Mouse (Mus musculus) small intestine, adult 2 months (tissue): ENCODE measurements around the gene Acvr1b. TPM values are rescaled to one million over a fixed set of nuclear protein-coding genes. Genes with fewer than 3 reads are reported as not detected.
A peak's percentile ranks its signal among the peaks of the same experiment; 100 is the strongest.

Experiments used
- H3K27ac ChIP-seq: fragments of 200-500 bp; 2 replicates; pipeline ENCODE4 v1.5.1; 2012; ENCODE audit warnings: low read depth, low read length, control low read depth, inconsistent platforms; ENCODE audit not compliant: insufficient read depth
- H3K27me3 ChIP-seq: fragments of 200-500 bp; 2 replicates; pipeline ENCODE4 v1.6.1; 2012; ENCODE audit warnings: mild to moderate bottlenecking, moderate library complexity, low read length, inconsistent platforms; ENCODE audit not compliant: control insufficient read depth, insufficient read depth
- H3K36me3 ChIP-seq: fragments of 200-500 bp; 2 replicates; pipeline ENCODE4 v1.6.1; 2012; ENCODE audit warnings: mild to moderate bottlenecking, low read length, control low read depth, inconsistent platforms; ENCODE audit not compliant: control insufficient read depth, insufficient read depth
- H3K4me1 ChIP-seq: fragments of 200-500 bp; 2 replicates; pipeline ENCODE4 v1.6.1; 2012; ENCODE audit warnings: low read length, inconsistent platforms, mixed read lengths; ENCODE audit not compliant: control insufficient read depth, insufficient read depth, insufficient read length
- H3K4me3 ChIP-seq: fragments of 200-500 bp; 2 replicates; pipeline ENCODE4 v1.5.1; 2012; ENCODE audit warnings: low read depth, mild to moderate bottlenecking, control low read depth, inconsistent platforms, low read length, moderate library complexity
- CTCF ChIP-seq: fragments of 200-500 bp; IDR thresholded peaks from 2 replicates; pipeline ENCODE4 v1.5.1; 2012; ENCODE audit warnings: low read depth, mild to moderate bottlenecking, control low read depth, inconsistent platforms, low read length, moderate library complexity, mixed read lengths; ENCODE audit not compliant: insufficient replicate concordance, insufficient read length; ENCODE audit errors: extremely low read depth
- POLR2A ChIP-seq: fragments of 200-500 bp; IDR thresholded peaks from 2 replicates; pipeline ENCODE4 v1.6.1; 2012; ENCODE audit warnings: low read depth, mild to moderate bottlenecking, control low read depth, inconsistent platforms, low read length, moderate library complexity
- WGBS: fragments of 180-500 bp; shearing (Covaris S2); methylation state at CpG from one replicate; pipeline ENCODE4 v1.1.7; 2018; 5-methylcytosine and 5-hydroxymethylcytosine counted together
- polyA plus RNA-seq: library from polyadenylated mRNA; depleted of rRNA; stranded (reverse); fragments of >200 nt; gene quantifications from 2 replicates; pipeline ENCODE4 v1.2.3, GENCODE M21; 2012; rRNA removed

Acvr1b gene
- polyA plus RNA-seq, 1 experiment, result 46.0 TPM

GRCm38 (mm10) chr15:101260387-101260786, 86.5 kb downstream of the Acvr1b start:
- H3K4me1 ChIP-seq, result no peaks in the 10 kb centered on the region; the same call in none of the 2 replicates
- WGBS, result 65% methylated on average over 10 of the region's 10 CpGs
- peak overlapping the region; percentile 66 for H3K27ac ChIP-seq
- TF ChIP-seq CTCF (no peak), POLR2A (no peak)
- H3K36me3 ChIP-seq, result no peaks in the 10 kb centered on the region
- H3K27me3 ChIP-seq, result no peaks in the 10 kb centered on the region
- no peak overlapping the region for H3K4me3 ChIP-seq

GRCm38 (mm10) chr15:101260874-101261622, 87.2 kb downstream of the Acvr1b start:
- Histone ChIP-seq H3K4me3 (no peak overlapping the region), H3K36me3 (no peaks in the 10 kb centered on the region), H3K27me3 (no peaks in the 10 kb centered on the region), H3K4me1 (peaks cover 2% of the 10 kb centered on the region), H3K27ac (peak overlapping the region; percentile 66)
- 61% methylated on average over 13 of the region's 13 CpGs for WGBS
- TF ChIP-seq CTCF (no peak), POLR2A (no peak)

GRCm38 (mm10) chr15:101262502-101262901, 88.6 kb downstream of the Acvr1b start:
- Histone ChIP-seq H3K4me1 (peaks cover 5% of the 10 kb centered on the region), H3K27me3 (peaks cover 12% of the 10 kb centered on the region; the same call in 1 of the 2 replicates), H3K4me3 (no peak overlapping the region), H3K36me3 (no peaks in the 10 kb centered on the region), H3K27ac (no peak overlapping the region)
- TF ChIP-seq CTCF (no peak), POLR2A (no peak)
- 58% methylated on average over 5 of the region's 5 CpGs for WGBS

Other genes with a start within 250 kb of the Acvr1b start
- gene Gm47841, start 126.7 kb upstream of the Acvr1b start, polyA plus RNA-seq, result 0.18 TPM in 1 of 2 replicates, not detected in the other
- 2.9 and 7.8 TPM in 2 replicates for gene Fignl2, start 95.5 kb upstream of the Acvr1b start, polyA plus RNA-seq
- not detected in 2 replicates for gene Ankrd33, start 58.3 kb upstream of the Acvr1b start, polyA plus RNA-seq
- gene Acvrl1, start 45.5 kb upstream of the Acvr1b start, polyA plus RNA-seq, result 19.6 and 35.5 TPM in 2 replicates
- gene Grasp, start 50.1 kb downstream of the Acvr1b start, polyA plus RNA-seq, result 7.3 and 8.5 TPM in 2 replicates
- 6.5 and 9.7 TPM in 2 replicates for gene Nr4a1, start 80.2 kb downstream of the Acvr1b start, polyA plus RNA-seq
- gene Atg101, start 110.2 kb downstream of the Acvr1b start, polyA plus RNA-seq, result 13.7 and 38.4 TPM in 2 replicates
- gene 6030408B16Rik, start 119.1 kb downstream of the Acvr1b start, polyA plus RNA-seq, result 0.14 and 0.24 TPM in 2 replicates
- 0.61 and 2.5 TPM in 2 replicates for gene Krt80, start 196.1 kb downstream of the Acvr1b start, polyA plus RNA-seq
- 35.1 and 43.1 TPM in 2 replicates for gene Krt7, start 237.0 kb downstream of the Acvr1b start, polyA plus RNA-seq